Comparison of ENCODE assay signal across 9 mouse cellular contexts in genomic region chr1:162076581-162077001, GRCm38 (mm10).
DNase-seq lines count a peak whose midpoint lies in the region; ATAC-seq and TF ChIP-seq lines count a peak whose summit lies in the region.
"Had no signal": no experiment of that assay in that cellular context is flagged by ENCODE, and none has a peak within 500 bp of the region (broad histone marks: within the 10 kb centered on the region; RNA-seq: fewer than 3 reads in every experiment).

No protein-coding gene starts in this region.

- DNase-seq in lung, embryonic 14.5 days, result peak; percentile 51
- no peak for DNase-seq in lung, adult 2 months
- DNase-seq in kidney, postnatal 0 days (ENCODE audit: low spot score), result peak; percentile 90
- DNase-seq in left cerebral cortex, postnatal 25 days (ENCODE audit: low spot score in 2 of 2), result no peak
- no peak for DNase-seq in right cerebral cortex, adult 2 months (ENCODE audit: low spot score in 2 of 2)
- DNase-seq: right cerebral cortex, adult 18-20 months had no signal

- peak overlapping the region; percentile 86 for H3K27ac ChIP-seq in lung, embryonic 14.5 days (ENCODE audit: low read depth)
- peak overlapping the region; percentile 91 for H3K27ac ChIP-seq in embryonic facial prominence, embryonic 15.5 days (replicated peaks)
- H3K27ac ChIP-seq in kidney, postnatal 0 days, result peak overlapping the region; percentile 74
- peak overlapping the region; percentile 85 for H3K27ac ChIP-seq in stomach, embryonic 16.5 days (ENCODE audit: low read length)
- H3K27ac ChIP-seq: hindbrain, embryonic 15.5 days had no signal

- ATAC-seq in lung, embryonic 14.5 days (ENCODE audit: insufficient read depth), result no peak
- ATAC-seq in embryonic facial prominence, embryonic 15.5 days (ENCODE audit: insufficient number of reproducible peaks, low FRiP score, low TSS enrichment, low read depth), result no peak
- ATAC-seq in kidney, postnatal 0 days (replicated peaks; ENCODE audit: low FRiP score, low read depth), result peak; percentile 70; the same call in 1 of the 2 replicates
- peak; percentile 23; the same call in 1 of the 2 replicates for ATAC-seq in stomach, embryonic 16.5 days (ENCODE audit: insufficient read depth, low FRiP score)

- H3K4me3 ChIP-seq in lung, embryonic 14.5 days (ENCODE audit: low read depth, low read length), result no peak overlapping the region
- H3K4me3 ChIP-seq in lung, adult 2 months (replicated peaks; ENCODE audit: extremely low read depth, low read depth, low read length), result no peak overlapping the region
- no peak overlapping the region for H3K4me3 ChIP-seq in embryonic facial prominence, embryonic 15.5 days (replicated peaks)
- no peak overlapping the region for H3K4me3 ChIP-seq in kidney, postnatal 0 days (replicated peaks; ENCODE audit: low read depth, low read length)
- no peak overlapping the region for H3K4me3 ChIP-seq in stomach, embryonic 16.5 days (replicated peaks; ENCODE audit: low read length)
- H3K4me3 ChIP-seq: hindbrain, embryonic 15.5 days had no signal

- no peak for TF ChIP-seq CTCF in lung, embryonic 14.5 days (IDR thresholded peaks at IDR 0.05; ENCODE audit: low read depth)
- no peak for TF ChIP-seq CTCF in lung, adult 2 months (IDR thresholded peaks at IDR 0.05; ENCODE audit: insufficient read depth, low read length)
- no peak for TF ChIP-seq CTCF in kidney, postnatal 0 days (IDR thresholded peaks at IDR 0.05; ENCODE audit: low read depth)

- no peaks in the 10 kb centered on the region for H3K36me3 ChIP-seq in lung, embryonic 14.5 days (ENCODE audit: insufficient read depth)
- H3K36me3 ChIP-seq in embryonic facial prominence, embryonic 15.5 days, result no peaks in the 10 kb centered on the region
- H3K36me3 ChIP-seq in kidney, postnatal 0 days (ENCODE audit: insufficient read depth, low read length), result no peaks in the 10 kb centered on the region
- no peaks in the 10 kb centered on the region for H3K36me3 ChIP-seq in stomach, embryonic 16.5 days (ENCODE audit: control insufficient read depth, insufficient read depth, low read length)
- H3K36me3 ChIP-seq: hindbrain, embryonic 15.5 days had no signal

- 35% methylated on average over 10 of the region's 10 CpGs for WGBS in lung, embryonic 14.5 days
- 43% methylated on average over 10 of the region's 10 CpGs for WGBS in lung, adult 2 months
- WGBS in embryonic facial prominence, embryonic 15.5 days, result 40% methylated on average over 10 of the region's 10 CpGs
- WGBS in kidney, postnatal 0 days, result 14% methylated on average over 10 of the region's 10 CpGs
- WGBS in stomach, embryonic 16.5 days, result 33% methylated on average over 10 of the region's 10 CpGs

- no peak overlapping the region for H3K9ac ChIP-seq in lung, embryonic 14.5 days
- no peak overlapping the region for H3K9ac ChIP-seq in embryonic facial prominence, embryonic 15.5 days
- no peak overlapping the region for H3K9ac ChIP-seq in kidney, postnatal 0 days (ENCODE audit: low read depth, low read length)
- no peak overlapping the region for H3K9ac ChIP-seq in stomach, embryonic 16.5 days (ENCODE audit: low read length)
- H3K9ac ChIP-seq: hindbrain, embryonic 15.5 days had no signal

- intact Hi-C loops in left cerebral cortex, postnatal 25 days (cut with DNase I), result no loop called here

- no peaks in the 10 kb centered on the region for H3K27me3 ChIP-seq in lung, embryonic 14.5 days (ENCODE audit: insufficient read depth, low read length)
- H3K27me3 ChIP-seq in embryonic facial prominence, embryonic 15.5 days, result no peaks in the 10 kb centered on the region
- H3K27me3 ChIP-seq in kidney, postnatal 0 days (ENCODE audit: insufficient read depth, low read length), result no peaks in the 10 kb centered on the region
- H3K27me3 ChIP-seq in stomach, embryonic 16.5 days (ENCODE audit: control insufficient read depth, insufficient read depth, low read length), result no peaks in the 10 kb centered on the region
- H3K27me3 ChIP-seq: hindbrain, embryonic 15.5 days had no signal

- peaks cover 24% of the 10 kb centered on the region for H3K4me1 ChIP-seq in lung, embryonic 14.5 days (ENCODE audit: insufficient read depth)
- peaks cover 3% of the 10 kb centered on the region; the same call in 1 of the 2 replicates for H3K4me1 ChIP-seq in lung, adult 2 months (ENCODE audit: control insufficient read depth, insufficient read depth, low read length)
- H3K4me1 ChIP-seq in embryonic facial prominence, embryonic 15.5 days, result peaks cover 40% of the 10 kb centered on the region
- H3K4me1 ChIP-seq in kidney, postnatal 0 days (replicated peaks; ENCODE audit: insufficient read depth, low read length), result no peaks in the 10 kb centered on the region; the same call in 1 of the 2 replicates
- peaks cover 11% of the 10 kb centered on the region for H3K4me1 ChIP-seq in stomach, embryonic 16.5 days (ENCODE audit: control insufficient read depth, insufficient read depth, low read length)
- H3K4me1 ChIP-seq: hindbrain, embryonic 15.5 days had no signal

- no peak for TF ChIP-seq POLR2A in lung, adult 2 months (IDR thresholded peaks at IDR 0.05; ENCODE audit: borderline replicate concordance, extremely low read depth, low read depth, low read length)

- no peak overlapping the region for H3K4me2 ChIP-seq in lung, embryonic 14.5 days
- no peak overlapping the region for H3K4me2 ChIP-seq in embryonic facial prominence, embryonic 15.5 days (replicated peaks)
- H3K4me2 ChIP-seq in kidney, postnatal 0 days (ENCODE audit: low read length), result no peak overlapping the region
- H3K4me2 ChIP-seq in stomach, embryonic 16.5 days (ENCODE audit: low read depth, low read length), result no peak overlapping the region
- H3K4me2 ChIP-seq: hindbrain, embryonic 15.5 days had no signal

- H3K9me3 ChIP-seq in lung, embryonic 14.5 days (ENCODE audit: low read depth, low read length), result no peaks in the 10 kb centered on the region
- no peaks in the 10 kb centered on the region for H3K9me3 ChIP-seq in embryonic facial prominence, embryonic 15.5 days (replicated peaks)
- H3K9me3 ChIP-seq in kidney, postnatal 0 days (replicated peaks; ENCODE audit: low read length), result no peaks in the 10 kb centered on the region
- H3K9me3 ChIP-seq in stomach, embryonic 16.5 days (replicated peaks; ENCODE audit: control insufficient read depth, low read length), result no peaks in the 10 kb centered on the region
- H3K9me3 ChIP-seq: hindbrain, embryonic 15.5 days had no signal

Comparison
In these comparisons a context has a peak if more than half of its experiments do, and no peak if none do; other contexts are left out.
1. DNase-seq: peak in lung, embryonic 14.5 days (single experiment) and kidney, postnatal 0 days (single experiment); none in lung, adult 2 months (single experiment), left cerebral cortex, postnatal 25 days (0 of 2) and right cerebral cortex, adult 2 months (0 of 2).
2. ATAC-seq: peak in kidney, postnatal 0 days (single experiment) and stomach, embryonic 16.5 days (single experiment); none in lung, embryonic 14.5 days (single experiment) and embryonic facial prominence, embryonic 15.5 days (single experiment).
3. Peak in every context shown above with its lines, with median percentiles within 50 percentile points of each other: H3K27ac ChIP-seq.